Mouse (Mus musculus) lung, postnatal 0 days (tissue): ENCODE measurements around the gene Nfia. TPM values are rescaled to one million over a fixed set of nuclear protein-coding genes. Genes with fewer than 3 reads are reported as not detected.

Experiments used
- ATAC-seq: fragments of 200-750 bp; cut with Nextera tagmentation; 2 replicates; pipeline ENCODE4 v1.8.0; 2017; ENCODE audit warnings: moderate library complexity
- DNase-seq: peaks from one replicate; pipeline ENCODE4 v3.0.0-alpha.2; 2016; ENCODE audit warnings: low spot score
- H3K27ac ChIP-seq: fragments of 300-500 bp; sonication (generic); 2 replicates; pipeline ENCODE4 v1.5.1; 2014; ENCODE audit warnings: antibody characterized with exemption, mild to moderate bottlenecking, low read length, mixed read lengths
- H3K27me3 ChIP-seq: fragments of 300-500 bp; sonication (generic); replicated peaks from 2 replicates; pipeline ENCODE4 v1.6.1; 2014; ENCODE audit warnings: low read length, mixed read lengths; ENCODE audit not compliant: insufficient read depth
- H3K36me3 ChIP-seq: fragments of 300-500 bp; sonication (generic); 2 replicates; pipeline ENCODE4 v1.6.1; 2014; ENCODE audit warnings: low read length, mixed read lengths; ENCODE audit not compliant: insufficient read depth
- H3K4me1 ChIP-seq: fragments of 300-500 bp; sonication (generic); 2 replicates; pipeline ENCODE4 v1.6.1; 2014; ENCODE audit warnings: antibody characterized with exemption, low read depth, low read length, mixed read lengths; ENCODE audit not compliant: insufficient read depth
- H3K4me2 ChIP-seq: fragments of 300-500 bp; sonication (generic); replicated peaks from 2 replicates; pipeline ENCODE4 v1.6.1; 2014; ENCODE audit warnings: low read depth, mild to moderate bottlenecking, low read length, moderate library complexity, mixed read lengths
- H3K4me3 ChIP-seq: fragments of 300-500 bp; sonication (generic); 2 replicates; pipeline ENCODE4 v1.5.1; 2014; ENCODE audit warnings: low read depth, low read length
- H3K9ac ChIP-seq: fragments of 300-500 bp; sonication (generic); replicated peaks from 2 replicates; pipeline ENCODE4 v1.6.1; 2014; ENCODE audit warnings: low read depth, mild to moderate bottlenecking
- H3K9me3 ChIP-seq: fragments of 300-500 bp; sonication (generic); 2 replicates; pipeline ENCODE4 v1.6.1; 2016; ENCODE audit warnings: low read length, mixed read lengths
- CTCF ChIP-seq: IDR thresholded peaks from 2 replicates; pipeline ENCODE4 v1.5.1; 2016; ENCODE audit warnings: antibody characterized with exemption, mild to moderate bottlenecking
- EP300 ChIP-seq: IDR thresholded peaks from 2 replicates; pipeline ENCODE4 v1.6.1; 2016; ENCODE audit warnings: antibody characterized with exemption, mild to moderate bottlenecking, control low read depth
- WGBS: fragments of 180-500 bp; shearing (Covaris S2); extraction: QIAGEN DNeasy Blood & Tissue Kit; methylation state at CpG from one replicate; pipeline ENCODE4 v1.1.7; 2014; 5-methylcytosine and 5-hydroxymethylcytosine counted together
- polyA plus RNA-seq: library from polyadenylated mRNA; unstranded; fragments of >200 nt; fragmentation: Nextera tagmentation; extraction: Ambion mirVana; gene quantifications from 2 replicates; pipeline ENCODE4 v1.2.1, GENCODE M21; 2015

Nfia gene
- polyA plus RNA-seq, 1 experiment from 2014 or later: 40.5 TPM

GRCm38 (mm10) chr4:97868307-97868937, 95.9 kb downstream of the Nfia start:
- Histone ChIP-seq H3K4me3 (peak overlapping the region; percentile 32; the same call in 1 of the 2 replicates), H3K9ac (0 out of 2 replicates have a peak overlapping the region, but pooled peaks have one; percentile 23), H3K36me3 (no peaks in the 10 kb centered on the region), H3K27me3 (no peaks in the 10 kb centered on the region), H3K4me1 (peaks cover 39% of the 10 kb centered on the region; the same call in 1 of the 2 replicates), H3K9me3 (no peaks in the 10 kb centered on the region), H3K4me2 (peak overlapping the region; percentile 64), H3K27ac (peak overlapping the region; percentile 96)
- no peak for TF ChIP-seq EP300
- TF ChIP-seq CTCF: no peak
- DNase-seq: peak; percentile 78
- peak; percentile 41 for ATAC-seq
- WGBS: 18% methylated on average over 10 of the region's 10 CpGs

DNA sequence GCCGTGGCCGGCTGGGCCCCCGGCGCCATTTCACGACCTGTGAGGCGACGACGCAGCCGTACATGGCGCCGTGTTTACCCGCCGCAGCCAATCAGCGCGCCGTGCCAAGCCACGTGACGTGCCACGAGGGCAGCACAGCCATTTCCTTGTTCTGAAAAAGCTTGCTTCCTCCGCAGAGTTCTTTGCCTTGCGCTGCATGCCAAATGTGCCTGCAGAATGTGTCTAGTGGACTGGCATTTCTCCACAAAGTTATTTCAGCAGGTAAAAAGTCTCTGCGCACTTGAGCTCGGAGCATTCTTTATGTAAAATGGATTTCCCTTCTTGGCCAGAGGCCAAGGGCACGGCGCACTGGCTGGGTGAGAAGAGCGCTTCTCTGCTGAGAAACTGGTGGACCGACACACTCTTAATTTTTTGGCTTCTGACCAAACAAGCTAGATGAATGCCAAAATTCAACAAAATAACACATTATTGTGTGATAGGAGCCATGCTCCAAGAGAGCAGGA, 96.5 kb downstream of the Nfia start:
- H3K4me2 ChIP-seq: peak overlapping the region; percentile 64
- H3K4me3 ChIP-seq: peak overlapping the region; percentile 32
- 0 out of 2 replicates have a peak overlapping the region, but pooled peaks have one; percentile 23 for H3K9ac ChIP-seq
- H3K27me3 ChIP-seq: no peaks in the 10 kb centered on the region
- WGBS: 10% methylated on average over 27 of the region's 27 CpGs
- TF ChIP-seq EP300 (peak; percentile 77), CTCF (no peak)
- no peaks in the 10 kb centered on the region for H3K9me3 ChIP-seq
- H3K4me1 ChIP-seq: peaks cover 39% of the 10 kb centered on the region; the same call in 1 of the 2 replicates
- no peaks in the 10 kb centered on the region for H3K36me3 ChIP-seq
- ATAC-seq (peak; percentile 92), DNase-seq (peak; percentile 94)
- peak overlapping the region; percentile 96 for H3K27ac ChIP-seq

DNA sequence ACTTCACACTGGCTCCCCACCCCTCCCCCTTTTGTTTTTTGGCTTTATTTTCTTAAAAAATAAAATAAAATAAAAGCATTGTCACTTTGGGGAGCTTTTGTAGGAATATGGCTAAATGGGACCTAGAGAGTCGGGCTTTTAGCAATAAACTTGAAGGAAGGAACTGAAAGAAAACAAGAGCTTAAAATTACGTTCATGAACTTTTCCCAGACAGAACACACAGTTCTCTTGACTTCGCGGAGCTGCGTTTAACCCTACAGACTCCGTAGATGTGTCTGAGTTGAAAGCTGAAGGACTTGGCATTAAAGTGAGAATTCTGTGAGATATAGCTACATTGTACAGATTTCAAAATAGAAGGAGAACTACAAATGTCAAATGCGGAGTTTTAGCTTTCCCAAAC, 96.9 kb downstream of the Nfia start:
- TF ChIP-seq EP300 (no peak), CTCF (no peak)
- H3K27ac ChIP-seq: peak overlapping the region; percentile 96
- 0 out of 2 replicates have a peak overlapping the region, but pooled peaks have one; percentile 23 for H3K9ac ChIP-seq
- H3K4me2 ChIP-seq: peak overlapping the region; percentile 64
- H3K27me3 ChIP-seq: no peaks in the 10 kb centered on the region
- H3K4me1 ChIP-seq: peaks cover 34% of the 10 kb centered on the region; the same call in 1 of the 2 replicates
- 20% methylated on average over 7 of the region's 7 CpGs for WGBS
- no peaks in the 10 kb centered on the region for H3K36me3 ChIP-seq
- peak overlapping the region; percentile 32 for H3K4me3 ChIP-seq
- ATAC-seq (peak; percentile 25; the same call in 1 of the 2 replicates), DNase-seq (peak; percentile 79)
- no peaks in the 10 kb centered on the region for H3K9me3 ChIP-seq

GRCm38 (mm10) chr4:97871770-97872439, 99.4 kb downstream of the Nfia start:
- 0 out of 2 replicates have a peak overlapping the region, but pooled peaks have one; percentile 2 for H3K9ac ChIP-seq
- H3K9me3 ChIP-seq: no peaks in the 10 kb centered on the region
- no peak overlapping the region for H3K4me3 ChIP-seq
- H3K36me3 ChIP-seq: no peaks in the 10 kb centered on the region
- DNase-seq: peak; percentile 78
- ATAC-seq: peak; percentile 61
- H3K4me2 ChIP-seq: 0 out of 2 replicates have a peak overlapping the region, but pooled peaks have one; percentile 12
- TF ChIP-seq CTCF: no peak
- TF ChIP-seq EP300: peak; percentile 86
- 41% methylated on average over 9 of the region's 9 CpGs for WGBS
- no peaks in the 10 kb centered on the region for H3K27me3 ChIP-seq
- peak overlapping the region; percentile 68 for H3K27ac ChIP-seq
- peaks cover 34% of the 10 kb centered on the region; the same call in 1 of the 2 replicates for H3K4me1 ChIP-seq

- no peak overlapping the region for H3K27ac ChIP-seq
- DNase-seq: no peak
- no peak overlapping the region for H3K4me2 ChIP-seq
- no peaks in the 10 kb centered on the region for H3K27me3 ChIP-seq
- no peak overlapping the region for H3K4me3 ChIP-seq
- TF ChIP-seq CTCF (no peak), EP300 (no peak)
- 66% methylated on average over 3 of the region's 3 CpGs for WGBS
- H3K9me3 ChIP-seq: no peaks in the 10 kb centered on the region
- H3K9ac ChIP-seq: no peak overlapping the region
- no peak for ATAC-seq
- no peaks in the 10 kb centered on the region for H3K36me3 ChIP-seq
- peaks cover 28% of the 10 kb centered on the region; the same call in 1 of the 2 replicates for H3K4me1 ChIP-seq
Observed at GRCm38 (mm10) chr4:97874916-97875315, 102.4 kb downstream of the Nfia start.

- Histone ChIP-seq H3K4me1 (peaks cover 21% of the 10 kb centered on the region; the same call in 1 of the 2 replicates), H3K4me3 (no peak overlapping the region), H3K27me3 (no peaks in the 10 kb centered on the region), H3K9ac (no peak overlapping the region), H3K36me3 (no peaks in the 10 kb centered on the region), H3K4me2 (no peak overlapping the region), H3K9me3 (no peaks in the 10 kb centered on the region), H3K27ac (no peak overlapping the region)
- no peak for DNase-seq
- TF ChIP-seq CTCF: no peak
- no peak for TF ChIP-seq EP300
- no peak for ATAC-seq
- WGBS: 20% methylated on average over 3 of the region's 3 CpGs
Observed at GRCm38 (mm10) chr4:97875901-97876300, 103.4 kb downstream of the Nfia start.
